Comparison of ENCODE assay signal across 8 mouse cellular contexts in genomic region chr2:70568198-70568941, GRCm38 (mm10). TPM values are rescaled to one million over a fixed set of nuclear protein-coding genes. Genes with fewer than 3 reads are reported as not detected.
DNase-seq lines count a peak whose midpoint lies in the region; ATAC-seq lines count a peak whose summit lies in the region.

No protein-coding gene starts in this region.

- no peaks in the 10 kb centered on the region for H3K36me3 ChIP-seq in heart, embryonic 13.5 days
- peaks cover 9% of the 10 kb centered on the region for H3K36me3 ChIP-seq in hindbrain, embryonic 13.5 days
- no peaks in the 10 kb centered on the region for H3K36me3 ChIP-seq in midbrain, embryonic 13.5 days

- no peak for DNase-seq in heart, adult 11 months
- DNase-seq in ZHBTc4 (ENCODE audit: low read depth, low spot score), result peak; percentile 81
- DNase-seq in ovary, postnatal 36 days (ENCODE audit: low spot score), result no peak
- DNase-seq in thymus, postnatal 36 days, result no peak

- under 1% methylated on average over 34 of the region's 34 CpGs for WGBS in heart, embryonic 13.5 days
- WGBS in hindbrain, embryonic 13.5 days, result under 1% methylated on average over 34 of the region's 34 CpGs
- under 1% methylated on average over 34 of the region's 34 CpGs for whole genome bisulfite sequencing in midbrain, embryonic 13.5 days

- no peaks in the 10 kb centered on the region for H3K9me3 ChIP-seq in heart, embryonic 13.5 days
- no peaks in the 10 kb centered on the region for H3K9me3 ChIP-seq in hindbrain, embryonic 13.5 days
- H3K9me3 ChIP-seq in midbrain, embryonic 13.5 days, result no peaks in the 10 kb centered on the region

- H3K4me2 ChIP-seq in heart, embryonic 13.5 days, result peak overlapping the region; percentile 86
- H3K4me2 ChIP-seq in hindbrain, embryonic 13.5 days, result peak overlapping the region; percentile 59
- H3K4me2 ChIP-seq in midbrain, embryonic 13.5 days (replicated peaks), result peak overlapping the region; percentile 65

- no peak overlapping the region for H3K27ac ChIP-seq in heart, embryonic 13.5 days (replicated peaks)
- peak overlapping the region; percentile 96 for H3K27ac ChIP-seq in hindbrain, embryonic 13.5 days
- H3K27ac ChIP-seq in midbrain, embryonic 13.5 days, result peak overlapping the region; percentile 94

- peaks cover 98% of the 10 kb centered on the region for H3K27me3 ChIP-seq in heart, embryonic 13.5 days (replicated peaks)
- H3K27me3 ChIP-seq in hindbrain, embryonic 13.5 days, result peaks cover 93% of the 10 kb centered on the region
- peaks cover 94% of the 10 kb centered on the region for H3K27me3 ChIP-seq in midbrain, embryonic 13.5 days

- H3K9ac ChIP-seq in heart, embryonic 13.5 days, result peak overlapping the region; percentile 72
- peak overlapping the region; percentile 85 for H3K9ac ChIP-seq in hindbrain, embryonic 13.5 days
- peak overlapping the region; percentile 83 for H3K9ac ChIP-seq in midbrain, embryonic 13.5 days (replicated peaks)

- peak overlapping the region; percentile 53 for H3K4me3 ChIP-seq in heart, embryonic 13.5 days
- peak overlapping the region; percentile 54 for H3K4me3 ChIP-seq in hindbrain, embryonic 13.5 days
- peak overlapping the region; percentile 54 for H3K4me3 ChIP-seq in midbrain, embryonic 13.5 days (replicated peaks)

- no peak for ATAC-seq in heart, embryonic 13.5 days (ENCODE audit: extremely low read depth, insufficient number of reproducible peaks, low FRiP score, low TSS enrichment)
- ATAC-seq in hindbrain, embryonic 13.5 days (ENCODE audit: low FRiP score), result peak; percentile 34
- peak; percentile 72 for ATAC-seq in midbrain, embryonic 13.5 days
- ATAC-seq in activated CD4-positive, CD25-positive, alpha-beta regulatory T cell, adult 4 months, result no peak

- peaks cover 57% of the 10 kb centered on the region for H3K4me1 ChIP-seq in heart, embryonic 13.5 days
- H3K4me1 ChIP-seq in hindbrain, embryonic 13.5 days (replicated peaks), result peaks cover 66% of the 10 kb centered on the region
- H3K4me1 ChIP-seq in midbrain, embryonic 13.5 days (replicated peaks), result peaks cover 63% of the 10 kb centered on the region

RNA-seq across cellular contexts. Expression of gene Gad1, which starts 15.5 kb away (rescaled TPM):
- 0.22 and 0.23 TPM in 2 replicates for polyA plus RNA-seq in heart, embryonic 13.5 days (2015; fragmentation: Nextera tagmentation; extraction: Ambion mirVana)
- polyA plus RNA-seq in hindbrain, embryonic 13.5 days (2015; fragmentation: Nextera tagmentation; extraction: Ambion mirVana), result 49.7 and 49.8 TPM in 2 replicates
- 60.2 and 63.2 TPM in 2 replicates for polyA plus RNA-seq in midbrain, embryonic 13.5 days (2015; fragmentation: Nextera tagmentation; extraction: Ambion mirVana)
- polyA plus RNA-seq in activated CD4-positive, CD25-positive, alpha-beta regulatory T cell, adult 4 months (2017; shearing (Covaris generic)), result under 1 TPM in 1 of 2 experiments, not detected in 1; 0.21 TPM

RNA-seq across cellular contexts. Expression of gene Erich2, which starts 59.8 kb away (rescaled TPM):
- polyA plus RNA-seq in heart, embryonic 13.5 days (2015; fragmentation: Nextera tagmentation; extraction: Ambion mirVana), result 0.59 and 0.64 TPM in 2 replicates
- 2.3 and 3.8 TPM in 2 replicates for polyA plus RNA-seq in hindbrain, embryonic 13.5 days (2015; fragmentation: Nextera tagmentation; extraction: Ambion mirVana)
- 1.3 and 3.2 TPM in 2 replicates for polyA plus RNA-seq in midbrain, embryonic 13.5 days (2015; fragmentation: Nextera tagmentation; extraction: Ambion mirVana)
- not detected for polyA plus RNA-seq in activated CD4-positive, CD25-positive, alpha-beta regulatory T cell, adult 4 months (2017; shearing (Covaris generic))

Comparison
In these comparisons a context has a peak if more than half of its experiments do, and no peak if none do; other contexts are left out.
1. ATAC-seq: peak in hindbrain, embryonic 13.5 days (single experiment) and midbrain, embryonic 13.5 days (single experiment); none in heart, embryonic 13.5 days (single experiment) and activated CD4-positive, CD25-positive, alpha-beta regulatory T cell, adult 4 months (single experiment).
2. RNA of gene Gad1, which starts 15.5 kb away (polyA plus RNA-seq): 60.2 to 63.2 TPM in midbrain, embryonic 13.5 days and 49.7 to 49.8 TPM in hindbrain, embryonic 13.5 days; 0.22 to 0.23 TPM in heart, embryonic 13.5 days and 0.21 TPM in activated CD4-positive, CD25-positive, alpha-beta regulatory T cell, adult 4 months; every median in the first group is over 10 times any median in the second.
3. Peak in every context shown above with its lines, with median percentiles within 50 percentile points of each other: H3K4me2 ChIP-seq, H3K4me3 ChIP-seq and H3K9ac ChIP-seq.